Mouse (Mus musculus) cerebellum, adult 2 months (tissue): ENCODE results near the gene Arhgap32. TPM values are rescaled to one million over a fixed set of nuclear protein-coding genes. Genes with fewer than 3 reads are reported as not detected.

Experiments used
- DNase-seq, 2 experiments: peaks; one replicate each; pipeline ENCODE4 v3.0.0; 2021
- H3K27ac ChIP-seq: fragments of 200-500 bp; 2 replicates; pipeline ENCODE4 v1.5.1; 2012; ENCODE audit warnings: low read length, control low read depth, inconsistent platforms; ENCODE audit not compliant: insufficient read depth
- H3K27me3 ChIP-seq: fragments of 200-500 bp; 2 replicates; pipeline ENCODE4 v1.6.1; 2012; ENCODE audit warnings: inconsistent platforms, mild to moderate bottlenecking, low read length, moderate library complexity; ENCODE audit not compliant: control insufficient read depth, insufficient read depth
- H3K4me1 ChIP-seq: fragments of 200-500 bp; 2 replicates; pipeline ENCODE4 v1.6.1; 2011; ENCODE audit warnings: low read length; ENCODE audit not compliant: control insufficient read depth, insufficient read depth
- H3K4me3 ChIP-seq: fragments of 200-500 bp; replicated peaks from 2 replicates; pipeline ENCODE3; 2011; ENCODE audit warnings: mild to moderate bottlenecking, low read depth, low read length, control low read depth; ENCODE audit not compliant: insufficient read depth
- CTCF ChIP-seq: fragments of 200-500 bp; IDR thresholded peaks from 2 replicates; pipeline ENCODE4 v1.5.1; 2011; ENCODE audit warnings: low read depth, mild to moderate bottlenecking, control low read depth, low read length, moderate library complexity, borderline replicate concordance; ENCODE audit not compliant: insufficient read depth
- POLR2A ChIP-seq: fragments of 200-500 bp; IDR thresholded peaks from 2 replicates; pipeline ENCODE4 v1.6.1; 2011; ENCODE audit warnings: low read length, control low read depth, borderline replicate concordance; ENCODE audit not compliant: insufficient read depth
- WGBS: fragments of 180-500 bp; shearing (Covaris S2); methylation state at CpG from one replicate; pipeline ENCODE4 v1.1.7; 2018; 5-methylcytosine and 5-hydroxymethylcytosine counted together
- polyA plus RNA-seq: library from polyadenylated mRNA; depleted of rRNA; stranded (reverse); fragments of >200 nt; gene quantifications from 2 replicates; pipeline ENCODE4 v1.2.3, GENCODE M21; 2012

Gene Arhgap32
- polyA plus RNA-seq, 1 experiment: 21.5 TPM

GRCm38 (mm10) chr9:32186489-32186888 is 70.6 kb downstream of the Arhgap32 start:
- 99% methylated on average over 2 of the region's 2 CpGs for whole genome bisulfite sequencing
- H3K27me3 ChIP-seq: no peaks in the 10 kb centered on the region
- H3K4me1 ChIP-seq: no peaks in the 10 kb centered on the region
- no peak overlapping the region for H3K4me3 ChIP-seq
- H3K27ac ChIP-seq: no peak overlapping the region
- TF ChIP-seq CTCF: no peak
- TF ChIP-seq POLR2A: no peak
- DNase-seq: no peak

- 52% methylated on average over 5 of the region's 5 CpGs for WGBS
- Histone ChIP-seq H3K27ac (no peak overlapping the region), H3K4me3 (no peak overlapping the region), H3K27me3 (no peaks in the 10 kb centered on the region), H3K4me1 (no peaks in the 10 kb centered on the region)
- no peak for DNase-seq
- TF ChIP-seq POLR2A: no peak
Measured at GRCm38 (mm10) chr9:32192295-32193073, 76.5 kb downstream of the Arhgap32 start.

- WGBS: 72% methylated on average over 7 of the region's 7 CpGs
- Histone ChIP-seq H3K27ac (no peak overlapping the region), H3K4me3 (no peak overlapping the region), H3K27me3 (no peaks in the 10 kb centered on the region), H3K4me1 (no peaks in the 10 kb centered on the region)
- no peak for DNase-seq
- TF ChIP-seq CTCF (no peak), POLR2A (no peak)
Measured at GRCm38 (mm10) chr9:32204450-32204990, 88.6 kb downstream of the Arhgap32 start.

GRCm38 (mm10) chr9:32207133-32207532 is 91.2 kb downstream of the Arhgap32 start:
- WGBS: 92% methylated on average over 8 of the region's 8 CpGs
- TF ChIP-seq CTCF (no peak), POLR2A (no peak)
- H3K27ac ChIP-seq: no peak overlapping the region

GRCm38 (mm10) chr9:32208071-32208470 is 92.1 kb downstream of the Arhgap32 start:
- Histone ChIP-seq H3K4me1 (no peaks in the 10 kb centered on the region), H3K4me3 (no peak overlapping the region), H3K27me3 (no peaks in the 10 kb centered on the region), H3K27ac (no peak overlapping the region)
- no peak for DNase-seq
- TF ChIP-seq CTCF (no peak), POLR2A (no peak)
- 90% methylated on average over 5 of the region's 5 CpGs for WGBS

More at GRCm38 (mm10) chr9:32207133-32207532, 91.2 kb downstream of the Arhgap32 start:
- no peaks in the 10 kb centered on the region for H3K27me3 ChIP-seq
- no peaks in the 10 kb centered on the region for H3K4me1 ChIP-seq
- no peak for DNase-seq
- no peak overlapping the region for H3K4me3 ChIP-seq

- H3K27me3 ChIP-seq: no peaks in the 10 kb centered on the region
- TF ChIP-seq POLR2A: no peak
- no peak for TF ChIP-seq CTCF
Measured at GRCm38 (mm10) chr9:32216820-32217567, 101.1 kb downstream of the Arhgap32 start.

GRCm38 (mm10) chr9:32219400-32219799 is 103.5 kb downstream of the Arhgap32 start:
- TF ChIP-seq POLR2A (no peak), CTCF (no peak)
- WGBS: 89% methylated on average over 4 of the region's 4 CpGs

More at GRCm38 (mm10) chr9:32216820-32217567, 101.1 kb downstream of the Arhgap32 start:
- WGBS: 64% methylated on average over 5 of the region's 5 CpGs
- no peaks in the 10 kb centered on the region for H3K4me1 ChIP-seq
- H3K27ac ChIP-seq: no peak overlapping the region
- no peak overlapping the region for H3K4me3 ChIP-seq
- no peak for DNase-seq

More at GRCm38 (mm10) chr9:32219400-32219799, 103.5 kb downstream of the Arhgap32 start:
- Histone ChIP-seq H3K27me3 (no peaks in the 10 kb centered on the region), H3K27ac (no peak overlapping the region), H3K4me1 (peaks cover 8% of the 10 kb centered on the region), H3K4me3 (no peak overlapping the region)
- no peak for DNase-seq
